Mouse (Mus musculus): ENCODE results near the gene Eif2s1.

Eif2s1 gene

DNA sequence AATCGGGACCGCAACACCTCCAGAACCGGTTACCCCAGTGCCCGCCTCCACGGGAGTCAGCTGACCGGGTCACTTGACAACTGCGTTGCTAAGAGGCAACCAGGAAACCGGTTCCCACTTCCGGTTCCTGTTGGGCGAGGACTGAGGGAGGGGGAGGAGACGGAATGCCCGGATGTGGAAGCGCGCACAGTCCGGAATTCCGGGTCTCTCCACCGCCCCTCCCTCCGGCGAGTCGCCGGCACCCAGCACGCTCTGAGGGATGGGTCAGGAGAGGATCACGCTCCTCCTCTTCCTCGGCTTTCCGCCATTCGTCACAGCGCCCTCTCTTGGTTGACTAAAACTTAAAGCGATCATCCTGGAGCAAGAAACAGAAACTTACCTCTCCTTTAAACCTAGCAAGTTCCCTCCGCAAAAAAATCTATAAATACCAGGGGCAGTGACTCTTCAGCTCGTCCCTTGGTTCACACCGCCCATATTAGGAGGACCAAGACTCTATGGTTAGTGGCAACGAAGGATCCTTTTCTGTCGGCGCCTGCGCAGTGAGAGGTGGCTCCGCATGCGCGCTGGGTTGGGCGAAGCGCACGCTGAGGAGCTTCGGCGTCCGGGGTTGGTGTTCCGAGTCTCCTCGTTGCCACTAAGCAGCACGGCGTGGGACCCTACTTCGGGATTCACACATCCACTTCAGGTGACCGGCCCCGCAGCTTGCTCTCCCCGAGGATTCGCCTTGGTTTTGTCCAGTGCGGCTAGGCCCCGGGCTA is at the start of gene Eif2s1, which contains the start of gene Atp6v1d:
Eif2s1 (plus strand) TSS at position 324 of the 758 bp plus-strand sequence.
Atp6v1d (minus strand) TSS at position 143 of the 758 bp plus-strand sequence.
- DNase-seq (ENCODE audit: low spot score in 2 of 2) = peak; percentile 99

DNA sequence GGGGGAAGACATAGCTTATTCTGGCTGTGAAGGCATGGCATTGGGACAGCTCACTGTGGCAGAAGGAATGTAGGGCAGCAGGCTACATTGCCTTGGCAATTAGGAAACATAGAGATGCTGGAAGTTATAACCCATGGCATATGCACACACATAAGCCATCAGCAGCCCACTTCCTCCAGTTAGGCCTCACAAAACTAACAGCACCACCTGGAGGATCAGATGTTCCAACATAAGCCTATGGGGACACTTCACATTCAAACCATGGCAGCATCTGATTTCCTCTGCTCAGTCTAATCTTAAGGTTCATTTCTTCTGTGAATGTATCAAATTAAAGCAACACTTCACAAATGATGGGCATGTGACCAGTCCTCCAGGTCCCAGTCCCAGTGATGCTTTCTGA is 47.2 kb upstream of the Eif2s1 start:
- no peak for DNase-seq (ENCODE audit: low spot score in 2 of 2)

- no peak for DNase-seq (ENCODE audit: low spot score in 2 of 2)
These were observed 27.1 kb upstream of the Eif2s1 start for GRCm38 (mm10) chr12:78834496-78834895.

DNA sequence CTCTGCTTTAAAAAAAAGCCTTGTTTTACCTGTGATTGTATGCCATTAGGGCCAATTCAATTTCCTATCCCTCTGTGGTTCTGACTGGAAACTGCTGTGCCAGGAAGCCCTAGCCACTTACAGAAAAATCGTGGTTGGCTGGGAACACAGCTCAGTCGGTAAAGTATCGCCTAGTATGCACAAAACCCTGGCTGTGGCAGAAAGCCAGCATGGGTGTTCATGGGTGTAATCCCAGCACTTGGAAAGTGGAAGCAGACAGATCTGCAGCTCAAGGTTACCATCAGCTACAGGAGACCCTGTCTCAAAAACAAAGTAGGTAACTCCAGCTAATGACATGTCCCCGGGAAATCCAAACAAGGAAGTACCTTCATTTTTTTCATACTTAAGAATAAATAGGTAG is 21.7 kb upstream of the Eif2s1 start:
- DNase-seq (ENCODE audit: low spot score in 2 of 2) = peak in 1 of 2 experiments; percentile 16

- no peak for DNase-seq (ENCODE audit: low spot score in 2 of 2)
These were observed 19.2 kb upstream of the Eif2s1 start for GRCm38 (mm10) chr12:78842429-78842828.

GRCm38 (mm10) chr12:78848246-78848645 is 13.4 kb upstream of the Eif2s1 start:
- DNase-seq (ENCODE audit: low spot score in 2 of 2) = no peak

- no peak for DNase-seq (ENCODE audit: low spot score in 2 of 2)
These were observed 611 bp upstream of the Eif2s1 start for GRCm38 (mm10) chr12:78860921-78861495.

DNA sequence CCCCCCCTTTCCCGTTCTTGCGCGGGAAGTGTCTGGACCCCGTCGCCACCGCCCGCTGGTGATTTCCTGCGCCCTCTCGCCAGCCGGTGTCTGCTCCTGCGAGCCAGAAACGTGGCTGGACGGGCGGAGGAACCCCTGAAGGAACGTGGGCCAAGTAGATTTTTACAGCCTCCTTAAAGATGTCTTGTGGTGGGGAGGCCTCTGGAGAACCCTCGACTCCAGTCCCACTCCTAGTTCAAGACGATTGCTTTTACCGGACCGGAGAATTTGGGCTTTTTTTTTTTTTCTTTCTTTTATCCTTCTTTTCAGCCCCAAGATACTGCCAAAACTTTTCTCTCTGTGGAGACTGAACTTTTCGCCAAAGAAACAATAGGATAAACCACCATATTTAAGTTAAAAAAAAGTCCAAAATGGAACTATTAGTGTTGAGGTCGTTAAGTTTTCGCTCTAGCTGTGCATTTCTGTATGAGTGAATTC is 673 bp downstream of the Eif2s1 start:
- no peak for DNase-seq (ENCODE audit: low spot score in 2 of 2)

DNA sequence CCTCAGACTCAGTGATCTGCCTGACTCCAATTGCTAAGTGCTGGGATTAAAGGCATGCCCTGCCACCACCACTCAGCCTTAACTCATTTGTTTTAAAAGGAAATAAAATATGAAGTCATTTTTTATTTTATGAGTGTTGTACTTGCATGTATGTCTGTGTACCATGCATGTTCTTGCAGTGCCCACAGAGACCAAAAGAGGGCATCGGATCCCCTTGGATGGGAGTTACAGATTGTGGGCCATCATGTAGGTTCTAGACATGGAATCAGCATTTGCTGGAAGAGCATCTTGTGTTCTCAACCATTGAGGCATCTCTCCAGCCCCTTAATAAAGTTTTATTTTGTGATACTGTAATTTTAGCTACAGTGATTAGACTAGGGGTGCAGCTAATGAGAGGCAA is 3.8 kb downstream of the Eif2s1 start:
- no peak for DNase-seq (ENCODE audit: low spot score in 2 of 2)

DNA sequence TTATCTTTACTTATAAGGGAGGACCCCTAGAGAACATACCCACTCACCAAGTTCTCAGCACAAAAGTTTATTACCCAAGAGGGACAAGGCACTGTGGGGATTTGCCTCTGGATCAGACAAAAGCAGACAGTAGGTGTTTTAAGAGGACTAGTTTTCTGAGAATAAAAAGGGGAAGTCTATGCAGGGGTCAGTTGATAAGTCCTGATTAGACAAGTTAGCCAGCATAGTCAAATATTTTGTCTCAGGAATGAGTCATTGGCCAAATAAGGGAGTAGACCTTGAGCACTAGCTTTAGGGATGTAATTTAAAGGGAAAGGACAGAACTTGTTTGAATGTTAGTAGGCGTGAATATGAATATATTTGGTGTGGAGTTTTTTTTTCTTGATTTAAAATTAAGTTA is 6.5 kb downstream of the Eif2s1 start:
- no peak for DNase-seq (ENCODE audit: low spot score in 2 of 2)

- no peak for DNase-seq (ENCODE audit: low spot score in 2 of 2)
These were observed 13.0 kb downstream of the Eif2s1 start for GRCm38 (mm10) chr12:78874581-78874980.

GRCm38 (mm10) chr12:78890062-78890461 is 28.4 kb downstream of the Eif2s1 start:
- DNase-seq (ENCODE audit: low spot score in 2 of 2) = no peak

DNA sequence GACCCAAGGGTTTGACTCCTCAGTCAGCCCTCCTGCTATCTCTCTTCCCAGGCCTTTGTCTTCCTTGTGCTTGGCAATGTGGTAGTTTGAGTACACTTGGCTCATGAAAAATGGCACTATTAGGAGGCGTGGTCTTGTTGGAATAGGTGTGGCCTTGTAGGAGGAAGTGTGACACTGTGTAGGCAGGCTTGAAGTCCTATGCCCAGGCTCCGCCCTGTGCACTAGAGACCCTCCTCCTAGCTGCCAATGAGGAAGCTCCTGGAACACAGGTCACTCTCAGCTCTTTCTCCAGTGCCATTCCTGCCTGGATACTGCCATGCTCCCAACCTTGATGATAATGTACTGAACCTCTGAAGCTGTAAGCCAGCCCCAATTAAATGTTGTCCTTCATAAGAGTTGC is 29.5 kb downstream of the Eif2s1 start:
- no peak for DNase-seq (ENCODE audit: low spot score in 2 of 2)

DNA sequence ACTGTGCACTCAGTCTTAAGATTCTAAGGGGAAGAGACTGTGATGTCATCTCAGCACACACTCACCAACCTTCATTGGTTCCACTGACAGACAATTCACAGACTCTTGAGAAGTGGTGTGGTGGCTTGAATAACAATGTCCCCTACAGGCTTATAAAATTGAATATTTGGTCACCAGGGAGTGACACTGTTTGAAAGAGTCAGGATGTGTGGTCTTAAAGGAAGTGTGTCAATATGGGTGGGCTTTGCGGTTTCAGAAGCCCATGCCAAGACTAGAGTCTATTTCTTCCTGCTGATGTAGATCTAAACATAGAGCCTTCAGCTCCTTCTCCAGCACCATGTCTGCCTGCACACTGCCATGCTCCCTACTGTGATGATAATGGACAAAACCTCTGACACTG is 36.2 kb downstream of the Eif2s1 start:
- no peak for DNase-seq (ENCODE audit: low spot score in 2 of 2)

GRCm38 (mm10) chr12:78901467-78901866 is 39.8 kb downstream of the Eif2s1 start:
- DNase-seq (ENCODE audit: low spot score in 2 of 2) = no peak

- no peak for DNase-seq (ENCODE audit: low spot score in 2 of 2)
These were observed 41.7 kb downstream of the Eif2s1 start for GRCm38 (mm10) chr12:78903313-78903712.

DNA sequence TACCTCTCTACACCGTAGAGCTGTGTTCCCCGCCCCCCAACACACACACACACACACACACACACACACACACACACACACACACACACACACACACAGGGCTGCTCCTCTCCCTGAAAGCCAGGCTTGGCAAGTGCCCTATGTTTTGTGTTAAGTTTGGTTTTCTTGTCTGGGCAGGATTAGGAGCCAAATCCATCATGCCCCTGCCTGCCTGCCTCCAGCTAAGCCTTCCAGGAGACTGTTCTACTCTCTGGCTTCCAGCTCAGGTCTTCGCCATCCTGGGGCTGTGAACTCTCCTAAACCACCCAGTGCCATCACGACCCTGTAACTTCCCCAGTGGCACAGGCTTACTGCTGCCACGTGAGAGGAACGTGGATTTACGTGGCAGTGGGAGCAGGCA is 42.9 kb downstream of the Eif2s1 start:
- DNase-seq (ENCODE audit: low spot score in 2 of 2) = no peak

DNA sequence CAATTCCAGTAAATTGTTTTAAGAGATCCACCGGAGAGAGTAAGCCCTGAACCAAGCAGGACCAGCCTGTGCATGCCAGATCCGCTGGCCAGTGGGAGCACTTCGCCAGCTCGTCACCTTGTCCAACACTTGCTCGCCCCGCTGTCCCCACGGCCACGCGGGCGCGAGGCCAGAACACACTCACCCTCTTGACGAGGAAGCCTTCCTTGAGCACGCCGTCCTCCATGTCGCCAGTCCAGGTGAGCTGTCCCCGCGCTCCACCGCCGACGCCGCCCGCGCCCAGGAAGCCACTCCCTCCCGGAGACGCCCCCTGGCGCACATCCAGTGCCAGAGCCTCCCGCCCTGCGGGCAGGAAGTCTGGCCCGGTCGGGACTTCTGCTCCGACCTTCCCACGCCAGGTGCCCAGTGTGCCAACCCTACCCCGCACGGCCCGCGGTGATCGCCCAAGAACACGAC is 45.1 kb downstream of the Eif2s1 start, which contains the start of gene Plek2:
Plek2 (minus strand) TSS at position 258 of the 456 bp plus-strand sequence.
- DNase-seq (ENCODE audit: low spot score in 2 of 2) = no peak

GRCm38 (mm10) chr12:78908081-78908605 is 46.5 kb downstream of the Eif2s1 start:
- no peak for DNase-seq (ENCODE audit: low spot score in 2 of 2)

GRCm38 (mm10) chr12:78910684-78911461 is 49.3 kb downstream of the Eif2s1 start:
- no peak for DNase-seq (ENCODE audit: low spot score in 2 of 2)

GRCm38 (mm10) chr12:78911707-78912417 is 50.2 kb downstream of the Eif2s1 start:
- DNase-seq (ENCODE audit: low spot score in 2 of 2) = peak; percentile 31 to 41

Measured in frontal cortex, postnatal 36 days (tissue).